Mouse (Mus musculus) limb, embryonic 14.5 days (tissue): Measurements from ENCODE around the gene Ptprg. TPM values are rescaled to one million over a fixed set of nuclear protein-coding genes. Genes with fewer than 3 reads are reported as not detected.
A peak's percentile ranks its signal among the peaks of the same experiment; 100 is the strongest.

Experiments
- ATAC-seq: fragments of 200-750 bp; cut with Nextera tagmentation; 2 replicates; pipeline ENCODE4 v1.8.0; 2017; ENCODE audit warnings: low read depth, moderate number of reproducible peaks, moderate TSS enrichment; ENCODE audit not compliant: low FRiP score
- DNase-seq: peaks from one replicate; pipeline ENCODE4 v3.0.0-alpha.2; 2015; ENCODE audit warnings: low spot score
- H3K27ac ChIP-seq: fragments of 300-500 bp; sonication (generic); replicated peaks from 2 replicates; pipeline ENCODE4 v1.5.1; 2014; ENCODE audit warnings: low read depth, mild to moderate bottlenecking, low read length, moderate library complexity, mixed read lengths
- H3K27me3 ChIP-seq: fragments of 300-500 bp; sonication (generic); 2 replicates; pipeline ENCODE4 v1.6.1; 2014; ENCODE audit warnings: low read length, mixed read lengths; ENCODE audit not compliant: control insufficient read depth, insufficient read depth
- H3K36me3 ChIP-seq: fragments of 300-500 bp; sonication (generic); 2 replicates; pipeline ENCODE4 v1.6.1; 2014; ENCODE audit warnings: mild to moderate bottlenecking, low read length, moderate library complexity, mixed read lengths; ENCODE audit not compliant: control insufficient read depth, insufficient read depth
- H3K4me1 ChIP-seq: fragments of 300-500 bp; sonication (generic); 2 replicates; pipeline ENCODE4 v1.6.1; 2014; ENCODE audit warnings: antibody characterized with exemption, low read length, mixed read lengths; ENCODE audit not compliant: control insufficient read depth, insufficient read depth
- H3K4me2 ChIP-seq: fragments of 300-500 bp; sonication (generic); replicated peaks from 2 replicates; pipeline ENCODE4 v1.6.1; 2014; ENCODE audit warnings: low read depth, mild to moderate bottlenecking, low read length, moderate library complexity; ENCODE audit not compliant: severe bottlenecking
- H3K4me3 ChIP-seq: fragments of 300-500 bp; sonication (generic); replicated peaks from 2 replicates; pipeline ENCODE4 v1.5.1; 2014; ENCODE audit warnings: low read length
- H3K9ac ChIP-seq: fragments of 300-500 bp; sonication (generic); 2 replicates; pipeline ENCODE4 v1.6.1; 2014; ENCODE audit warnings: mild to moderate bottlenecking, low read depth, low read length, moderate library complexity; ENCODE audit not compliant: severe bottlenecking
- H3K9me3 ChIP-seq: fragments of 300-500 bp; sonication (generic); 2 replicates; pipeline ENCODE4 v1.6.1; 2016; ENCODE audit warnings: low read length; ENCODE audit not compliant: control insufficient read depth
- POLR2A ChIP-seq: fragments of 200-500 bp; IDR thresholded peaks from 2 replicates; pipeline ENCODE4 v1.8.0; 2012; ENCODE audit warnings: inconsistent platforms, mild to moderate bottlenecking, moderate library complexity, borderline replicate concordance; ENCODE audit not compliant: insufficient read depth, insufficient read length; ENCODE audit errors: extremely low read depth
- WGBS: fragments of 180-500 bp; shearing (Covaris S2); extraction: QIAGEN DNeasy Blood & Tissue Kit; methylation state at CpG from one replicate; pipeline ENCODE4 v1.1.7; 2014; 5-methylcytosine and 5-hydroxymethylcytosine counted together
- polyA plus RNA-seq, 2 experiments: library from polyadenylated mRNA; depleted of rRNA in 1 of 2; stranded (reverse) in 1 of 2; unstranded in 1 of 2; fragments of >200 nt; fragmentation: Nextera tagmentation in 1 of 2; extraction: Ambion mirVana in 1 of 2; gene quantifications; 2 replicates each; pipeline versions ENCODE4 v1.2.1 to v1.2.3; 2012 to 2014

Ptprg gene
- polyA plus RNA-seq, 2 experiments = 25.5 to 28.6 TPM

GRCm38 (mm10) chr14:11874960-11875889, 321.9 kb downstream of the Ptprg start:
- no peak overlapping the region for H3K4me2 ChIP-seq
- no peak overlapping the region for H3K4me3 ChIP-seq
- no peaks in the 10 kb centered on the region for H3K36me3 ChIP-seq
- peak; percentile 28 for DNase-seq
- WGBS = 74% methylated on average over 11 of the region's 11 CpGs
- peaks cover 27% of the 10 kb centered on the region for H3K4me1 ChIP-seq
- no peak overlapping the region for H3K27ac ChIP-seq
- no peaks in the 10 kb centered on the region for H3K27me3 ChIP-seq
- ATAC-seq = no peak; the same call in 1 of the 2 replicates
- no peak overlapping the region for H3K9ac ChIP-seq
- no peaks in the 10 kb centered on the region for H3K9me3 ChIP-seq
- no peak for TF ChIP-seq POLR2A

GRCm38 (mm10) chr14:11881082-11881481, 327.8 kb downstream of the Ptprg start:
- Histone ChIP-seq H3K4me1 (peaks cover 13% of the 10 kb centered on the region), H3K9ac (no peak overlapping the region), H3K27me3 (no peaks in the 10 kb centered on the region), H3K4me3 (no peak overlapping the region), H3K27ac (no peak overlapping the region), H3K4me2 (no peak overlapping the region), H3K9me3 (no peaks in the 10 kb centered on the region), H3K36me3 (no peaks in the 10 kb centered on the region)
- WGBS = 82% methylated on average over 3 of the region's 3 CpGs
- DNase-seq (no peak), ATAC-seq (no peak)
- no peak for TF ChIP-seq POLR2A

GRCm38 (mm10) chr14:11883142-11883921, 330.0 kb downstream of the Ptprg start:
- peak overlapping the region; percentile 39; the same call in 1 of the 2 replicates for H3K27ac ChIP-seq

GRCm38 (mm10) chr14:11883995-11884394, 330.7 kb downstream of the Ptprg start:
- Histone ChIP-seq H3K36me3 (no peaks in the 10 kb centered on the region), H3K27me3 (no peaks in the 10 kb centered on the region), H3K4me1 (peaks cover 13% of the 10 kb centered on the region), H3K27ac (0 out of 2 replicates have a peak overlapping the region, but pooled peaks have one; percentile 9), H3K4me3 (no peak overlapping the region), H3K4me2 (no peak overlapping the region), H3K9me3 (no peaks in the 10 kb centered on the region), H3K9ac (no peak overlapping the region)
- DNase-seq = no peak
- no peak for TF ChIP-seq POLR2A
- ATAC-seq = 0 out of 2 replicates have a peak, but pooled peaks have one; percentile 1
- WGBS = 43% methylated on average over 5 of the region's 5 CpGs

More at GRCm38 (mm10) chr14:11883142-11883921, 330.0 kb downstream of the Ptprg start:
- no peaks in the 10 kb centered on the region for H3K9me3 ChIP-seq
- TF ChIP-seq POLR2A = no peak
- WGBS = 22% methylated on average over 10 of the region's 10 CpGs
- no peak overlapping the region; the same call in 1 of the 2 replicates for H3K4me2 ChIP-seq
- H3K4me3 ChIP-seq = no peak overlapping the region
- DNase-seq = peak; percentile 35
- peak; percentile 39 for ATAC-seq
- H3K27me3 ChIP-seq = no peaks in the 10 kb centered on the region
- no peak overlapping the region for H3K9ac ChIP-seq
- no peaks in the 10 kb centered on the region for H3K36me3 ChIP-seq
- H3K4me1 ChIP-seq = peaks cover 13% of the 10 kb centered on the region

- Histone ChIP-seq H3K9me3 (no peaks in the 10 kb centered on the region), H3K4me1 (peaks cover 8% of the 10 kb centered on the region; the same call in 1 of the 2 replicates), H3K4me3 (no peak overlapping the region), H3K27me3 (no peaks in the 10 kb centered on the region), H3K27ac (no peak overlapping the region), H3K9ac (no peak overlapping the region), H3K4me2 (no peak overlapping the region), H3K36me3 (no peaks in the 10 kb centered on the region)
- WGBS = 38% methylated on average over 3 of the region's 3 CpGs
- DNase-seq = no peak
- ATAC-seq = no peak
- TF ChIP-seq POLR2A = no peak
Measured at GRCm38 (mm10) chr14:11886417-11886816, 333.1 kb downstream of the Ptprg start.
